Mouse (Mus musculus) layer of hippocampus, adult 18-20 months (tissue): Measurements from ENCODE around the gene Lrrc29. TPM values are rescaled to one million over a fixed set of nuclear protein-coding genes. Genes with fewer than 3 reads are reported as not detected.

ENCODE experiments used
- DNase-seq, 2 experiments: peaks; one replicate each; pipeline ENCODE4 v3.0.0; 2022; ENCODE audit warnings: low spot score in 2 of 2
- total RNA-seq, 2 experiments: library from RNA; stranded (reverse); gene quantifications; 2 replicates each; pipeline ENCODE4 v1.2.3; 2021

Lrrc29 gene
- total RNA-seq, 2 experiments from 2014 or later = 4.6 to 5.3 TPM

DNA sequence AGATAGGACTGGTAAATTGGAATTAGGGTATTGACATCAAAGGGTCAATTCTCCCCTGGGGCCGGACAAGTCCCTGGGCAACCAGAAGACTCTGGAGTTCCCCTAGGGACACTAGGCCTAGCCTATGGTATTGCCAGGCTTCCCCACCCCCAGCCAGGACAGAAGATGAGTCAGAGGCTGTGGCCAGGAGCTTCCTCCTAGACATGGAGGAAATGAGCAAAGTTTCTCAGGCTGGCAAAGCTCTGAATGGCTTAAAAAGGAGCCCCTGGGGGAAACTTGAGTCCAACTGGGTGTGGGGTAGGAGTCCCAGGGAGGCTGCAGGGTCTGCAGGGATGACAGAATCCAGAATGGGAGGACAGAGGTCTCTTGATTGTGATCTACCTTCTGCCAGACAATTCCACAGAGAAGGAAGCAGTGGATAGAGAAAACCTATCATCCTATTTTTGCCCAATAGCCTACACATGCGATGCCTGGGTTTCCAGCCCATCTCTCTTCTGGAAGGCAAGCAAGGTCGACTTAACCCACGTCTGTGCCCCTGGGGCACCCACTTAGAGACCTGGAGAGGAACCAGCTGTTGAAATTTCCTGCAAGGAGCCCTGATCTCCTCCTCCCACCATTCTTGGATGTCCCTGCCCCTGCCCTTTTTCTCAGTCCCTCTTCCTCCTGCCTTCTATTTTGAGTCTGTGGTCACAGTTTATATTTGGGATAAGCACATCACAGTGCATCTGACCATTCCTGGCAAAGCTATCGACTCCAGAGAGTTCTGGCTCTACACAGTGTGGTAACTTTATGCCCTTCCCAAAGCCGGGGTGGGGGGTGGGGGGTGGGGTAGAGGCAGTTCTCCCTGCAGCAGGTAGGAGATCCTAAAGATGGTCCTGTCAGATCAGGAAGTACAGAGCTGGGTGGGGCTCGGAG is 19.2 kb upstream of the Lrrc29 start:
- DNase-seq = no peak

DNA sequence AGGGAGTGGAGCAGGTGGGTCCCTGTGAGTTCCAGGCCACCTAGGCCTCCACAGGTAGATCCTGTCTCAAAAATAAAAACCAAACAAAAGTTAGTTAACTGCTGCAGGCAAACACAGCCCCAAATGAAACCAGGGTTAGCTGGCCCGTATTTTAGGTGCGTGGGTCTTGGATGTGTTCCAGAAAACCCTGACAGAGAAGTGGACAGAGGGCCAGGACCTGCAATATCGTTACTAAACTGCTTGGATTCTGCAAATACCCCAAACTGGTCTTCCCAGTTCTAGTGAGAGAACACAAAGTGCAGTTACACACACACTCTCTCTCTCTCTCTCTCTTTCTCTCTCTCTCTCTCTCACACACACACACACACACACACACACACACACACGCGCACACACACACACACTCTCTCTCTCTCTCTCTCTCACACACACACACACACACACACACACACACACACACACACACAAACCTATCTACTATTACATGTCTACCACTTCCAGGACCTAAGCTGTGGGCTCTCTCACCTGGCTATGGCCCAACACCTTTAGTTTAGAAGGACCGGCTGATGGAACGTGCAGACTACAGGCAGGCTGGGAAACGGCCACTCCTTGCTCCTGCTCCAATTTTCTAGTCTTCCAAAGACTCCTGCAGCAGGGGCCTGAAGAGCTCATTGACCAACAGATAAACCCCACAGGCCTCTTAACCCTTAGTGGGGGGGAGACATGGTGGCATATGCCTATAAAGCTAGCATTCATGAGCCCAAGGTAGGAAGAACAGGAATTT is 17.9 kb upstream of the Lrrc29 start:
- no peak for DNase-seq

DNA sequence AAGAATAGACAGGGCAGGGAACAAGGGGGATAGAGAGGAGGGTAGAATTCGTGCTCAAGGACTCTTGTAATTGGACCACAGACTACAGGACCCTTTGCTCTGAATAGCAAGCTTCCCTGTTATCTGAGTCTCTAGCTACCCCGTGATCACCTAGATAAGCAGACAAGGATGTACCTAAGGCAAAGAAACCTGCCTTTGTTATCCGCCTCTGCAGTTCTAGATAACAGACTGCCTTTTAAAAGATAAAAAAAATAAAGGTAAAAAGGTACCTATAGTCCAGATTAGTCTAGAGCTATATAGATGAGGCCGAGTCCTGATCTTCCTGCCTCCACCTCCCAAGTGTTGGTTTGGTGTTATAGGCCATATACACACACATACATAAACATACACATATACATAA is 16.7 kb upstream of the Lrrc29 start:
- no peak for DNase-seq

DNA sequence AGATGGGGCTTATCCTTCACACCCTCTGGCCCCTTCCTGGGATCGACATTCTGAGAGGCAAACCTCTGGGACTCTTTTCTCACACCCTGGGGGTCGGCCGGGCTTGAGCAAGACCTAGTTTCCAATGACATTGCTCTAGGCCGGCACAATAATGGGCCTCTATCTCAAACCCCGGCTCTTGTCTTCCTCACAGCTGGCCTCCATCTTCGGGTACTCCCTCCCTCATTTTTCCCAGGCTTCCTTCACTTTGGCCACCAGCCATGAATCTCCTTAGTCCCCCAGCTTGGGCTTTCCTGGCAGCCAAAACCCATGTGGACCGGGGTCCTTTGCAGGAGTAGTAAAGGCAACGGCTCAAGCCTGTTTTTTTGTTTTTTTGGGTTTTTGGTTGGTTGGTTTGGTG is 15.3 kb upstream of the Lrrc29 start:
- no peak for DNase-seq

DNA sequence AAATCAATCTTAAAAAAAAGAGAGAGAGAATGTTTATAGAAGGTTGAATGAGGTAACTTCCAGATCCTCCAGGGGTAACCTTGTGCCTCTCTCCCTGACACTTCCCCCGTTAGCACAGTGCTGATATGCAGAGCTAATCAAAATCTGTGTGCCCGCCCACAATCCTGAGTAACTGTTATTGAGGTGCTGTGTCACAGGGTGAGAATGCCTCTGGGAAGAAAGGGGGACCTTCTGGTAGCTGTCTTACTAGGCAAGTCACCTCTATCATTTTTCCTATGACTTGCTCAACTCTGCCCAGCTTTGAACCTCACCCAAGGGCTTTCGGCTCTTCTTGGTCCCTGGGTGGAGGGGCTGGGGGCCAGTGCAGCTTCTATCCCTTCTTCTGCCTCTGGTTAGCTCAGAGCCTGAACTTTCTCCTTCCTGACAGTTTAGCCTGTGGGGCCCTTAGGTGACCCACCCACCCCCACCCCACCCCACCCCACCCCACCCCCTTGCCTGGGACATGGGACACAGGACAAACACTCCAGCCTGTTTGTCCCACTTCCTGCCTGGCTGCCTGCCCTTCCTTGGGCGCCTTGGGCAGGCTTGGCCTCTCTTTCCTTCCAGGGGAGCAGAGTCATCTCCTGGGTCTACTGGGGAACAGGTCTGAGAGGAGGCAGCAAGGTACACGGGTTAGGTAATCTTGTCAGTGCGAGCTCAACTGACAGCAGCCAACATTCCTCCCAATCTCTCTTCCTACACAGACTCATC is 14.0 kb upstream of the Lrrc29 start:
- no peak for DNase-seq

DNA sequence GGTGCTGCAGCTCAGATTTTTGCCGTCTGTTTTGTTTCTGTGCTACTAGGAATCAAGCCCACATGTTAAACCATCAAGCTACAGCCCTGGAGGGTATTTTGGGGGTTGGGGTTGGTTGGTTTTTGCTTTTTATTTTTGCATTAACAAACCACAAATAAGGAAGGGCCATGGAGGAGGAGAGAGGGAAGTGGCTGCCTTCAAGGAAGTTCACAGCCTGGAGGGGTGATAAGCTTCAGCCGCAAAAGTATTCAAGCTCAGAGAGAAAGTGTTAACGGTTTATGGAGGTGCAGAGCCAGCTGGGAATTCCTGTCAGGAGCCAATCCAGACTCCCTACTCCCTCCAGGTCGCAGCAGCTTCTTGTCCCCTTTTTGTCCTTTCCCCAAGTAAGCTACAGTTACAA is 12.9 kb upstream of the Lrrc29 start:
- no peak for DNase-seq

DNA sequence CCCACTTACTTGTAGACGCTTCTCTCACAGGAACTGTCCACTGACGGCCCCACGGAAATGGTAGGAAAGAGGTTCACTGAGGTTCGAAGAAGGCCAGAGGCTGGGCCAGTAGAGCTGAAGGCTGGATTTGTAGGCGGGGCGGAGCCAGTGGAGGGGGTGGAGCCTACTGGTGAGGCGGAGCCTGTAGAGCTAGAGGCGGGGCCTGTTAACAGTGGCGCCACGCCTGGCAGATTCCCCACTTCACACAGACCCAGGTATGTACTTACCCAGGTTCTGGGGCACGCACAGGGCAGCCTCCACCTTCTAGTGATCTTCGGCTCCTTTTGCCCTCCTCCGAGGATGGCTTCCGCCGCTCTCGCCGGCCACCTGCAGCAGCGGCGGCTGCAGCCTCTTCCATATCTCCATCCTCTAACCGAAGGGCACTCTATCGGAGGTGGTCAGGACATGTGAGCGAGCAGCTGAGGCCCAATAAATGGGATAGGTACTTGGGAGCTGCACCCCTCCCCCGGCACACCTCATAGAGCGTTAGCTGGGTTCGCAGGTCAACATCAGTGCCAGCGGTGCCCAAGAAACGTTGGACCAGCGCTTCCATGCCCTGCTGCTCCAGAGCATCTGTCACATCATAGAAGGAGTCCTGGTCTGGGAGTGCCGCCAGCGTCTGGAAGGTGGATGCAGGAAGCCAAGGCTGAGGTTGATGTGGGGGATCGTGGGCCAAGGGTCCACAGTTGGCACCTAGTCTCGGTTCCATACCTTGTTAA is 10.5 kb upstream of the Lrrc29 start:
- DNase-seq = no peak

DNA sequence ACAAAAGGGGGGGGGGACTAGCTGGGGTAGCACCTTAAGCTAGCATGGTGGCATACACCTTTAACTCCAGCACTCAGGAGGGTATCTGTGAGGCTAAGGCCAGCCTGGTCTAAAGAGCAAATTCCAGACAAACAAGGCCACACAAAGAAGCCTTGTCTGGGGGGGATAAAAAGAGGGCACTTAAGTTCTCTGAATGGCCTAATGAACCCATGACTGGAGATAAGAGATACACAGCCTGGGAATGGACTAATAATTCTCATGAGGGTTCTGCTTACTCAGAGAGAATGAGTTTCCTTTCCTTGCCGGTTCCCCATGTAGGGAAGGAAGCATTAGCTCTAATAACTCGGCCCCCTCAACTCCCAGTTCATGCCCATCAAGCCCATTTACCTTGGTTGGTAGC is 6.4 kb upstream of the Lrrc29 start:
- DNase-seq = no peak

DNA sequence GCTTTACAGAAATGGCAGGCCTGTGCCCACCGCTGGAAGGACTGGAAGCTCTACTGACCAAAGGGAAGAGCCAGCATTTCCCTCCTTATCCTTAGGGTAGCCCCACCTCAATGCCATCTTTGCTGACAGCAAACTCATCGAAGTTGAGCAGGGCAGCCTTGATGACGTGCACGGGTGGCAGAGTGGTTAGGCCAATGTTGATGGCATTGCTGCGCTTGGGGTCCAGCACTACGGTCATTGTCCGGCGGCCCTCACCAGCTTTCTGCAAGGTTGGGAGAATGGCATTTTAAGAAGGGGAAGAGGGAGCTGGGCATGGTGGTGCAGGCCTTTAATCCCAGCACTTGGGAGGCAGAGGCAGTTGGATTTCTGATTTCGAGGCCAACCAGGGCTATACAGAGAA is 5.9 kb upstream of the Lrrc29 start:
- no peak for DNase-seq

DNA sequence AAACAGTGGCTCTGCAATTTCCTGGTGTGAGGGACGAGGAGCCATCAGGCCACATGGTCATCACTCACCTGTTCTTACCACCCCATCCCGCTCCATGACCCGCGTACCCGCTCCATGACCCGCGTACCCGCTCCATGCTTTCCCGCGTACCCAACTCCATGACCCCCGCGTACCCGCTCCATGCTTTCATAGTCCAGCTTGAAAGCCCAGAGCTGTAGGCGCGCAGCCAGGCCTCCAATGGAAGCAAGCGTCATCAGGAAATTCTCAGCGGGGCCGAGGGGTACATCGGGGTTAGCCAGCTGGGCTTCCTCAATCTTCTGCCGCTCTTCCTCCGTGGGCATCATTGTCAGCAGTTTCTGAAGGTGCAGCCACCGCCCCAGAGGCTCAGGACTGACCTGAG is 5.4 kb upstream of the Lrrc29 start:
- no peak for DNase-seq

DNA sequence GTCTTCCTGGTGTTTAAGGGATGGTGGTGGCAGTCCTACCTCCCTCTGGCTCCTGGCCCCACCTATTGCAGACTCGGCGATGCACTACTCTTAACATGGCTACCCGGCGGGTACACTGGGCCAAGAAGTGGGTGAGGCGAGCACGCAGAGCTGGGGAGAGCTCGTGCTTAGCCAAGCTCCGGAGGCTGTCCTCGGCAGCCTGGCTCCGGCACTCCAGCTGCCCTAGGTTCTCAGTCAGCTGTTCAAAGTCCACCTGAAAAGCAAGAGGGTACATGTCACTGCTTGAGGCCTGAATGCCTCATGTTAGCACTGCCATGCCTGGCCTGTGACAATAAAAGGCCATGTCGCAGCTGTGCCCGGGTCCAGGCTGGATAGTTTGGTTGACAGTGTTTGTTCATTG is 4.2 kb upstream of the Lrrc29 start:
- DNase-seq = no peak

DNA sequence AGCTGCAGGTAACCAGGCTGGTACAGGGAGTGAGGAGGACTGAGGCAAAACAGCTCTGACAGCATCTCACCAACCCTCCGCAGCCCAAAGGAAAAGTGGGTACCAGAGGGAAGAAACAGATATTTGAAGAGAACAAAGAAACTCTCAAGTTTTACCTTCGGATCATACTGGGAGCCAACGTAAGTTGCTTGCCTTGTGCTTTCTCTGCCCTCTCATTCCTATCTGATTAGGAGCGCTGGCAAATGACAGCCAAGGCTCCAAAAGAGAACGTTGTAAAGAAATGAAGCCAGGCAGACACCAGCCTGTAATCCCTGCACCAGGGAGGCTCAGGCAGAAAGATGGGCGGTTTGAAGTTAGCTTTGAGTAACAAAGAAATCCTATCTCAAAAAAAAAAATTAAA is 890 bp upstream of the Lrrc29 start:
- DNase-seq = no peak

DNA sequence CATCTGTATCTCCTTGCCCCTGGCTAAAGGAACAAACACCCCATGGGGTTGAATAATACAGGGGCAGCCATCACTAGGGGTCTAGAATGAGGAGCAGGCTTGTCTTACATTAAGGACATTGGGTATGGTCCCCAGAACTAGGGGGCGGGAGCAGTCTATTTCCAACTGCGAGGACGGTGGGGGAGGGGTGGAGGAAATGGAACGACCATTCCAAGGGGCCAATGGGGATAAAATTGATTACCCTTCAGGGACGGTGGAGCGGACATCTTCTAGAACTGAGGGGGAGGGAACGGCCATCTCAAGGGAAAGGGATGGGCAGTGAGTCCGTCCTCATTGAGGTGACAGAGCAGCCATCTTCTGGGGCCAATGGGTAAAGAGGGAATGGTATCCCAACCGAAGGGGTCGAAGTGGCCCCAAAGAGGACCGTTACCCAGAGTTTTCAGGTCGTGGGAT is 411 bp downstream of the Lrrc29 start:
- DNase-seq = no peak

DNA sequence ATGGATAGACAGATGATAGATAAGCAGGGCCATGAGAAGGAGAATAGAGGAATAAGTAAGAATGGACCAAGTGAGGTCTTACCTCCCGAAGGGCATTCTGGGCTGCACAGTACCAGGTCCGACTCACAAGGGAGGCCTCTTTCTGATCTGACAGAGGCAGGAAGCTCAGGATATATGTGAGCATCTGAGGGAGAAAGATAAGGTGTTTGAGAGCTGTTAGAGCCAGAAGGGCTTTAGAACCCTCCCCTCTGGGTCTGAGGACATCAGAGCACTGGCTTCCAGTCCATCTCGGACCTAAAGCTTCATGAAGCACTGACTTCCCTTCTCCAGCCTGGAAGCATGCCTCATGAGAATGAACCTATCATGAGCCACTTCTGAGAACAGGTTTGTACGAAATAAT is 2.9 kb downstream of the Lrrc29 start:
- no peak for DNase-seq

DNA sequence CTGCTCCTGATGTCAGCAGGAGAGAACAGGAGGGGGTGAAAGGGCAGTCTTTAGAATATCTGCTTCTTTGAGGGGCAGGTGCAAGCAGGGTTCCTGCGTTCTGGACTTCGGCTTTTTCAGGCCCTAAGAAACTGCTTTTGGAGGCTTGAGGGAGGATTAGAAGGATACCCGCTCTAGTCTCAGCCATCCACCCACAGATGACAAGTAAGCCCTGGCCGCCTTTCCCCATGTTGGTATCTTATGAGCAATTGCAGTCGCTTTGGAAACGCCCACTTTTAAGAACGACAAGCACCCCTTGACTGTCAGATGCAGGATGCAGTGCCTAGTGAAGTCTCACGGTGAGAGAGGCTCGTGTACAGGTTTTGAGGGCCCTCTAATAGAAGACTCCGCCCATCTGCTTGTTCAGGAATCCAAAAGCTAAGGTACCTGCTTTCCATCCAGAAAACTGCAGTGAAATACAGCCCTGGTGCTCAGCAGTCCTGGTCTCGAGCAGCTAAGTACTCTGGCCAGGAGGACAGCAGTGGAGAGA is 7.4 kb downstream of the Lrrc29 start:
- DNase-seq = no peak

DNA sequence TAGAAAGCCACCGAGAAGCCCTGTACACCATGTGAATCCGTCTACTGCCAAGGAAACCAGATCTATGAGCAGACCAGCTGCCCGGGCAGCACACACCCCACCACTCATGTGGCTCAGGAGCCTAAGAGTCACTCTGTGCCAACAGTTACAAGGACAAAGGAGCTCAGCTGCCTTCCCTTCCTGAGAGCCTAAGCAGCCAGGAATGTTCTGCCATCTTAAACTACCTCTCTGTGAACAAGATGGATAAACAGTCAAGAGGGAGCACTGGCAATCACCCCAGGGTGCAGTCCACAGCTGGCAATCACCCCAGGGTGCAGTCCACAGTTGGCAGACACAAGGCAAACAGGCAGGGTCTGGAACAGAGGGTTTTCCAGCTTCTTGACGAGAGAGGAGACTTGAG is 8.1 kb downstream of the Lrrc29 start:
- no peak for DNase-seq

DNA sequence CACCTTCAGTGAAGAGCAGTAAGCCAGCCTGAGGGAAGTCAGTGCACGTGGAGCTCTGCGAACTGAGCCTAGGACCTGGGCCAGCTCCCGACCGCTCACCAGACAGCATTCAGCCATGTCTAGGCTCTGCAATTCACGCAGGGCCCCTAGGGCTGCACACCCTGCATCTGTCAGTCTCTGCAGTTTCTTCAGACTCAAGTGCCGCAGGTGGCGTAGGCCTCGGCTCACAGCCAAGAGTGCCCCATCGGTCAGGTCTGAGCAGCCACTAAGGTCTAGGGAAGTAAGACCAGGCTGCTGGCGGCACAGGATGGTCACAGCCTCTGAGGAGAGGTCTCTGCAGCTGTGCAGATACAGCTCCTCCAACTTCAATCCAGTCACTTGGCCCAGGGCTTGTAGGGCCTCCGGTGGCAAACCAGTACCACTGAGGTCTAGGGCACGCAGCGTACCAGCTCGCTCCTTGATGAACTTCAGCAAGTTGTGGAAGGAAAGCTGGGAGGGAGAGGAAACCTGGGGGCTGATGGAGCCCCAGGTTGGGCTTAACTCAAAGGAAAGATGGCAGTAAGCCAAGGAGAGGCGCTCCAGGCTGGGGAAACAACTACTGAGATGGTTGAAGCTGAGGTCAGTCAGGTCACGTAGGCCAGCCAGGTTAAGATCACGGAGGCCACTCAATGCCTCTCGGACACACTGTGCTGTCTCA is 10.9 kb downstream of the Lrrc29 start:
- DNase-seq = no peak

DNA sequence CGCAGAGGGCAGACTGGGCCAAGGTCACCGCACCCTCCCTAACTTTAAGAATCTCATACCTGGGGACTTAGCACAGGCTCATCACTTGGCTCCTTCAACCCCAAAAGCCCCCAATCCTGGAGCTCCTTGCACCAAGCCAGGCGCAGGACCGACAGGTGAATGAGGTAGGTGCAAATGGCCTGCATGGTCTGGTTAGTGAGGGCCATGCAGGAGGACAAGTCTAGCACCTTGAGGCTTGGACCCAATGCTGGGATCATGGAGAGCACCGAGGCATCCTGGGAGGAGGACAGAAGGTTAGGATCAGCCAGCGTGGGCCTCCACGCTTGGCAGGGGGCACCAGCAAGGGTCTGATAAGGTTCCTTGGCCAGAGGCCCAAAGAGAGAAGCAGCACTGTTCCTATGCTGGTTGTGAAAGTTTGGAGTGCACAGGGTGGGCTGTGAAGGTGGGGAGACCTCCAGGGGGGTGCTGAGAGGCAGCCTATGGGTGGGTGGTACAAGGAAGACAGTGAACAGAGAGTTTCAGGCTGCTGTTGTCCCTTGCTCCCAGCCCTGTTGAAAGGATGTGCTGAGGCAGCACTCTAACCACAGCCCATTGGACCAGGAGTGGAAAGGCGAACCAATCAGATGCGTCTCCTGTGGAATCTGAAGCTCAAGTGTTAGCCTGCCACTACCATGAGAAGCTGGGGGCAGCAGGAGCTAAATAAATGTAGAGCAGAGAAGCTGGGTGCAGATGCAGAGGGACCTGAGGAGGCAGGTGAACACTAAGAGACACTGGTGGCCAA is 12.3 kb downstream of the Lrrc29 start:
- DNase-seq = no peak

DNA sequence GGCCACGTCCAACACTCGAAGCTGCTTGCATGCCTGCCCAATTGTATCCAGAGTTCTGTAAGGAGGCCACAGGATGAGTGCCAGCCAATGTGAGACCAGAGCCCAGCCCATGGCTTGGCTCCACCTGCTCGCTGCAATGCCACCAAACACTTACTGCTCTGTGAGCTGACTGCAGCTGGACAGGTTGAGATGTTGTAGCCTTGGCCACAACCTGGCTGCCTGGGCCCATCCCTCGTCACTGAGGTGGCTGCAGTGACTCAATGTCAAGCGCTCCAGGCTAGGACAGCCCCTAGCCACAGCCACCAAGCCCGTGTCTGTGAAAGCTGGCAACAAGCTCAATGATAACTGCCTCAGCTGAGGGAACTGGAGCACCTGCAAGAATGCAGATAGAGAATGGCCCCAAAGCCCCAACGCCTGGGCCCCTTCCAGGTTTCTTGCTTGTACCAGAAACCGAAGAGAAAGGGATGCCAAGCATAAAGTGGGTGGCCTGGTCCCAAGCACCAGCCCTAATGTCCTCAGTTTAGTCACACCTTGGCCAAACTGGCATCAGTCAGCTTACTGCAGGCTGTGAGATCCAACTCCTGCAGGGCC is 13.1 kb downstream of the Lrrc29 start:
- DNase-seq = no peak
